Mouse (Mus musculus): ENCODE measurements around the gene Olfr522. TPM values are rescaled to one million over a fixed set of nuclear protein-coding genes. Genes with fewer than 3 reads are reported as not detected.

Gene Olfr522
- not detected in 2 replicates for polyA plus RNA-seq (2012)

DNA sequence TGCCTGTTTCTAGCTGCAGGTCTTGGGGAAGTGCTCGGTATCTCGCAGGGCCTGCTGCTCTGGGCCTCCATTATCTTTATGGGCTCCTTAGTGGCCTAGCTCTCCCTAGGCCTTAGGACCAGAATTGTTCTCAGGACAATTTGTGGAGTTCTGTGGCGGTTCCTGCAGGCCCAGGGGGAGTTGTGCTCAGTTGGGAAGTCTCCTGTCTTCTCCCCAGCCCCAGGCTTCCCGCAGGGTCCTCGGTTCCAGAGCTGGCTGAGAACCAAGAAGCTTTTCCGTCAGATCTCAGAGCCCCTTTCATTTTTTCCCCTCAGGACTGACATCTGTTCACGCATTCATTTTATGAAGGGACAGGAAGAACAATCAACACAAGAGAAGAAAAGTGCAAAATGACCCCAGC, at the start of gene Olfr522:
TSS of gene Olfr522 (minus strand) at position 101 of the 400 bp plus-strand sequence.
- TF ChIP-seq GATA1 (IDR thresholded peaks at IDR 0.05; ENCODE audit: low read length), result no peak

DNA sequence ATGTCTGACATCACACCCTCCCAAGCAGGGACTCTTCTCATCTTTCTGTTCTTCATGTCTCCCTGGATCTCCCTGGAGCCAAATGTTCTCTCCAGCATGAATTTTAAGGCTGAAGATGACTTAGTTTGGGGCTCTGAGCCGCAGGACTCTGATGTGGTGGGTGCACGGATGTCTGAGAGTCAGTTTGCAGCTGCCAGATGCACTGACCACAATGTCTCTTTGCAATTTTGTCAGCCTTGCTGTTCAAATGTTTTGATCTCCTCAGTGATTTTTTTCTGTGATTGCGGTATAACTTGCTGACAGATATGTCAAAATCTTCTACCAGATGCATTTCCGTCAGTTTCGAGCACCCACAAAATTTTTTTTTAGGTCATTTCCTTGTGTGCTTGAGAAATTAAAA, 49.3 kb upstream of the Olfr522 start:
- TF ChIP-seq GATA1 (IDR thresholded peaks at IDR 0.05; ENCODE audit: low read length), result no peak

GRCm38 (mm10) chr7:140208677-140209076, 44.1 kb upstream of the Olfr522 start:
- TF ChIP-seq GATA1 (IDR thresholded peaks at IDR 0.05; ENCODE audit: low read length), result no peak

GRCm38 (mm10) chr7:140208153-140208552, 43.6 kb upstream of the Olfr522 start:
- TF ChIP-seq GATA1 (IDR thresholded peaks at IDR 0.05; ENCODE audit: low read length), result no peak

DNA sequence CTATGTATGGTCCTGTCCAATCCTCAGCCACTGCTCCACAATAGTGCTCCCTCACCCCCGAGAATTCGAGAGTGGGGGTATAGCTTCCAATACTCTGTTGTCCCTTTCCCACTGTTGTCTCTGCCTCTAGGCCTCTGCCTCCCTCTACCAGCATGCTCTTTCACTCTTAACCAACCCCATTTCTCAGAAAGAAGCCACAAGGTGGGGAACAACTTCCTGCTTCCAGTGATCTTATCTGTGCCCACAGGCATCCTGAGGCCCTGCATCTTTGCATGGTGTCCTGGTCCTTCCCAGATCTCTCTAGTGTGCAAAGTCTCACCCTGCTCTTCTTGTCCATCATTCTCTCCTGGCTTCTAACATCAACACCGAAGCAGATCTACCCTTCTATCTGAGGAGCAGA, 42.3 kb upstream of the Olfr522 start:
- TF ChIP-seq GATA1 (IDR thresholded peaks at IDR 0.05; ENCODE audit: low read length), result peak; percentile 13

GRCm38 (mm10) chr7:140205864-140206263, 41.3 kb upstream of the Olfr522 start, which contains the start of gene Olfr524:
Olfr524 (minus strand) TSS chr7:140205964.
- TF ChIP-seq GATA1 (IDR thresholded peaks at IDR 0.05; ENCODE audit: low read length), result no peak

GRCm38 (mm10) chr7:140201090-140201489, 36.5 kb upstream of the Olfr522 start:
- TF ChIP-seq GATA1 (IDR thresholded peaks at IDR 0.05; ENCODE audit: low read length), result no peak

- no peak for TF ChIP-seq GATA1 (IDR thresholded peaks at IDR 0.05; ENCODE audit: low read length)
Observed at GRCm38 (mm10) chr7:140196002-140196401, 31.4 kb upstream of the Olfr522 start.

GRCm38 (mm10) chr7:140194031-140194430, 29.5 kb upstream of the Olfr522 start:
- no peak for TF ChIP-seq GATA1 (IDR thresholded peaks at IDR 0.05; ENCODE audit: low read length)

DNA sequence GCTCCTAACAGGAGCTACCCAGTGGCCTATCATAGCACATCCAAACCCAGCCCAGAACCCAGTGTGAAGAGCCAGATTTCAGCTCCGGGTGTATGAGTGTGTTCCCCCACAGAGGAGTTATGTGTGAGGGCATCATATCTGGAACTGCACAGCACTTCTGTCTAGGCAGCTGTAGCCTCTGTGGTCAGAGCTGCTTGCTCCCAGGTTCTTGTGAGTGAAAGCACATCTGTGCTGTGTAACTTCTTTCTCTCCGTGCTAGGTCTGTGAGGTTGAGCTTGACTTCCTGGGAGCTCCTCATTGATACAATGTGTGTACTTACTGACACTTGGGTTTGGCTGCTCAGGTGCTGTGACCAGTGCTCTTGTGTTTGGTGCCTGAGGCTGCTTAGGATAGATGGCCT, 28.3 kb upstream of the Olfr522 start:
- TF ChIP-seq GATA1 (IDR thresholded peaks at IDR 0.05; ENCODE audit: low read length), result no peak

DNA sequence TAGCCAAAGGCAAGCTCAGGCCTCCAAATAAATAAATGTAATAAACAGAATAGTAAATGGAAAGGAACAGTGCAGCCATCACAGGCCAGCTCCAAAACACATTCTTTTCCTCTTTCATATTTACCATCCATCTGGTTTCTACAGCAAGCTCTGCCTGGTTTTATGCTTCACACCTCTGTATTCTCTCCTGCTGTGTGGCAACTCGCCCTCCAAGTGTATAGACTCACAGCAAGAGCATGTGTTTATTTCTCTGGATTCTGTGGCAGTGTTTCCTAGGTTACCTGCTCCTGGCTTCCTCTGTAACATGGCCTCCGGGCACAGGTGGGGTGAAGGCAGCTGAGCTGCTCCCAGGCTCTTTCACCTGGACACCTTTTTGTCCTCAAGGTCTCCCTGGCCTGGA, 27.9 kb upstream of the Olfr522 start:
- TF ChIP-seq GATA1 (IDR thresholded peaks at IDR 0.05; ENCODE audit: low read length), result no peak

DNA sequence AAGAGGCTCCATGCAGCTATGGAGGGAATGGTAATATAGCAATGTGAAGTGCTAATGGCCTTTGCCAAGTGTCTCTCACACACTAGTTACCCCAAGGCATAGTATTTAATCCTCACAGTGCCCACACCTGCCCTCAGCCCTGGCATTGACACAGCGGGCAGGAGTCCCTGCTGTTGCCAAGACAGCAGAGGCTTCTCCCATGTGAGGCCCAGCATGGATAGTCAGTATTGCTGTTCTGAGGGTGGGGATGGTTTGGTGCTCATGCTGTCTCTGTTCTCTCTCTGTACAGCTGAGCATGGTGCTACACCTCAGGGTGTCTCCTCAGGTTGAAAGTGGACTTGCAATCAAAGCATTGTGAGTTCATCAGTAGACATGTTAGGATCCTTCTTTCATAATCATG, 25.9 kb upstream of the Olfr522 start:
- TF ChIP-seq GATA1 (IDR thresholded peaks at IDR 0.05; ENCODE audit: low read length), result no peak

DNA sequence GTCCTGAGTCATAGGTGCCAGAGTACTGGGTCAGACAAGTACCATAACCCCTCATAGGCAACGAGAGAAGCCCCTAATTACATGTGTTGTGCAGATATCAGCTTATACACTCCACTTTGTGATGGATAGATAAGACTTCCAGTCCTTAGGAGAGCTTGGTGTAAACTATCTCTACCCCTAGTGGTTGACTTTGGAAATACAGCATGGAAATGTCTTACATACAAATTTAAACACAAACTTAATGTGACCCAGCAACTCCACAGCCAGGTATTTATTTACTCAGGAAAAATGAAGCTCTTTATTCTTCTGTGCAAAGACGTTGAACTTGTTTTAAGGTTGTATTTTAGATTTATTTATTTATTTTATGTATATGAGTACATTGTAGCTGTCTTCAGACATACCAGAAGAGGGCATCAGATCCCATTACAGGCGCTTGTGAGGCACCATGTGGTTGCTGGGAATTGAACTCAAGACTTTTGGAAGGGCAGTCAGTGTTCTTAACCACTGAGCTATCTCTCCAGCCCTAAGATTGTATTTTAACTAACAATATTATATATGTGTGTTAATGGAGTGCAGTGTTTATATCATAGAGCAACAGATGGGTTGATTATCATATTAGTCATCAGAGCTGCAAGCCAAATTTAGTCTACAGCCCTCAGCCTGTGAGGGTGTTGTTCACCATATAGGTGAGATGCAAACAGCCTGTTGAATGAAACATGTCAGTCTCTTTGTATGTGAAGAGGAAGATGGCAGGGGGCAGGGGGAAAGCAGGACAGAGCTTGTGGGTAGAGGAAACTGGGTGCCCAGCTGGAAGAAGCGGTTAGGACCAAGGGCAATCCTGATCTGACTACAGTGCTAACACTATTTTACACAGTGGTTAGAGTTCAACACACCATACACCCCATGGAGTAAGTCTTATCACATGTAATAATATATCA, 24.1 kb upstream of the Olfr522 start:
- no peak for TF ChIP-seq GATA1 (IDR thresholded peaks at IDR 0.05; ENCODE audit: low read length)

GRCm38 (mm10) chr7:140187721-140188390, 23.3 kb upstream of the Olfr522 start:
- TF ChIP-seq GATA1 (IDR thresholded peaks at IDR 0.05; ENCODE audit: low read length), result no peak

DNA sequence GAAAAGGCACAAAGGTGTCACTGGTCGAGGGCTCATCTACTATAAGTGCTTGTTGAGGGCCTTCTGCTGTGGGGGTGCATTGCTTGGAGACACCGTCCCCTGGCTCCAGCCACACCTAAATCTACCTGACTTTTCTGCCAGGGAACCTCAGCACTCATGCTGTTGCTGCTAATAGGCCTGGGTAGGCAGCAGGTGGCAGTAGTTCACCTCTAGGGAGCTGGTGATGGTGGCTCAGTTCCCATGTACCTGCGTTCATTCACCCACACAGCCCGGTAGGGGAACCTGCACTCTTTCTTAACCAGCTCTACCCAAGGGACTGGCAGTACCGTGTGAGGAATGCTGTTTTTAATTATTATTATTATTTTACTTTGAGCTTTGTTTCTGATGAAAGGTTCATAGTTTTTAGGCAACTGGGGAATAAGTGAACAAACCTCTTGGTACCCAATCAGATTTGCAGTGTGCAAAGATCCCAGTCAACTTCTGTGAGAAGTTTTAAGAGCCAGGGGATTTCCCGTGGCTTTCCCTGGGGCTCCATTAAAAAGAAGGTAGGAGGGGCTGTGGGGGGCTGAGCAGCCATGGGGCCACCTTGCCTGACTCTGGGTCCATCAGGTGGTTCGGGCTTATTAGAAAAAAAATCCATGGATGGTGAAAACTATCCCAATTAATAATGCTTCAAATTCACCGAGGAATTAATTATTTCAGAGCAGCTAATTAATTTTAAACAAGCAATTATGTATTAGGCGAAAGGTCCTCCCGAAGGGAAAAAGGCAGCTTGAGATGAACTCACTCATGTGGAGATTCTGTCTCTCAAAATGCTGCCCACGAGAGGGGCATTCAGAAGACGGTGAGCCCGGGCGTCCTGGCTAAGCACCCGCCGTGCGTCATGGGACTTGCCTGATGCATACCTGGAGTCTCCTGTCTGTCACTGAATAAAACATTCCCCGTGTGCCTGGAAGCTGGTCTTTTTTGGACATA, 22.4 kb upstream of the Olfr522 start:
- TF ChIP-seq GATA1 (IDR thresholded peaks at IDR 0.05; ENCODE audit: low read length), result no peak
